Mouse (Mus musculus) kidney, embryonic 16.5 days (tissue): ENCODE data around the gene Acot6. TPM values are rescaled to one million over a fixed set of nuclear protein-coding genes. Genes with fewer than 3 reads are reported as not detected.

Experiments
- ATAC-seq: fragments of 200-750 bp; cut with Nextera tagmentation; 2 replicates; pipeline ENCODE4 v1.8.0; 2017; ENCODE audit warnings: moderate TSS enrichment; ENCODE audit not compliant: low FRiP score, low TSS enrichment
- H3K27ac ChIP-seq: fragments of 300-500 bp; sonication (generic); 2 replicates; pipeline ENCODE4 v1.5.1; 2014; ENCODE audit warnings: low read length
- H3K27me3 ChIP-seq: fragments of 300-500 bp; sonication (generic); 2 replicates; pipeline ENCODE4 v1.6.1; 2014; ENCODE audit warnings: low read length, control low read depth, mixed read lengths; ENCODE audit not compliant: insufficient read depth
- H3K36me3 ChIP-seq: fragments of 300-500 bp; sonication (generic); 2 replicates; pipeline ENCODE4 v1.6.1; 2014; ENCODE audit warnings: low read length, control low read depth, mixed read lengths; ENCODE audit not compliant: insufficient read depth
- H3K4me1 ChIP-seq: fragments of 300-500 bp; sonication (generic); 2 replicates; pipeline ENCODE4 v1.6.1; 2014; ENCODE audit warnings: low read length, control low read depth, mixed read lengths; ENCODE audit not compliant: insufficient read depth
- H3K4me2 ChIP-seq: fragments of 300-500 bp; sonication (generic); replicated peaks from 2 replicates; pipeline ENCODE4 v1.6.1; 2014; ENCODE audit warnings: low read depth, low read length
- H3K4me3 ChIP-seq: fragments of 300-500 bp; sonication (generic); 2 replicates; pipeline ENCODE4 v1.5.1; 2014; ENCODE audit warnings: mild to moderate bottlenecking, low read length
- H3K9ac ChIP-seq: fragments of 300-500 bp; sonication (generic); replicated peaks from 2 replicates; pipeline ENCODE4 v1.6.1; 2014; ENCODE audit warnings: low read length
- H3K9me3 ChIP-seq: fragments of 300-500 bp; sonication (generic); 2 replicates; pipeline ENCODE4 v1.6.1; 2016; ENCODE audit warnings: low read length, control low read depth
- WGBS: fragments of 180-500 bp; shearing (Covaris S2); extraction: QIAGEN DNeasy Blood & Tissue Kit; methylation state at CpG from one replicate; pipeline ENCODE4 v1.1.7; 2014; 5-methylcytosine and 5-hydroxymethylcytosine counted together
- polyA plus RNA-seq: library from polyadenylated mRNA; unstranded; fragments of >200 nt; fragmentation: Nextera tagmentation; extraction: Ambion mirVana; gene quantifications from 2 replicates; pipeline ENCODE4 v1.2.1, GENCODE M21; 2015

Acot6 gene
- polyA plus RNA-seq, 1 experiment from 2014 or later: 1.9 TPM

GRCm38 (mm10) chr12:84147954-84148621 lies 47.6 kb downstream of the Acot6 start, which contains the start of gene Pnma1:
Gene Pnma1 (minus strand): TSS chr12:84148489.
- H3K9me3 ChIP-seq: no peaks in the 10 kb centered on the region
- H3K4me2 ChIP-seq: peak within 1 kb of the TSS; percentile 92
- peak; percentile 84 for ATAC-seq
- H3K36me3 ChIP-seq: peaks cover 8% of the 10 kb centered on the region
- H3K4me3 ChIP-seq: peak within 1 kb of the TSS; percentile 62
- H3K4me1 ChIP-seq: no peaks in the 10 kb centered on the region
- H3K9ac ChIP-seq: peak within 1 kb of the TSS; percentile 69
- H3K27me3 ChIP-seq: no peaks in the 10 kb centered on the region
- H3K27ac ChIP-seq: no peak within 1 kb of the TSS
- under 1% methylated on average over 50 of the region's 50 CpGs for WGBS

GRCm38 (mm10) chr12:84148622-84149012 lies 48.2 kb downstream of the Acot6 start:
- no peak for ATAC-seq
- Histone ChIP-seq H3K36me3 (peaks cover 13% of the 10 kb centered on the region), H3K4me1 (no peaks in the 10 kb centered on the region), H3K9me3 (no peaks in the 10 kb centered on the region), H3K4me2 (peak overlapping the region; percentile 92), H3K9ac (peak overlapping the region; percentile 69), H3K27me3 (no peaks in the 10 kb centered on the region), H3K27ac (no peak overlapping the region), H3K4me3 (peak overlapping the region; percentile 62)
- 16% methylated on average over 10 of the region's 10 CpGs for WGBS

GRCm38 (mm10) chr12:84149971-84150370 lies 49.5 kb downstream of the Acot6 start:
- H3K4me2 ChIP-seq: no peak overlapping the region
- H3K27ac ChIP-seq: no peak overlapping the region
- H3K9me3 ChIP-seq: no peaks in the 10 kb centered on the region
- peaks cover 18% of the 10 kb centered on the region for H3K36me3 ChIP-seq
- H3K27me3 ChIP-seq: no peaks in the 10 kb centered on the region
- H3K4me3 ChIP-seq: no peak overlapping the region
- no peak for ATAC-seq
- H3K4me1 ChIP-seq: no peaks in the 10 kb centered on the region
- WGBS: 94% methylated on average over 15 of the region's 15 CpGs
- H3K9ac ChIP-seq: no peak overlapping the region

GRCm38 (mm10) chr12:84150976-84151375 lies 50.5 kb downstream of the Acot6 start:
- ATAC-seq: no peak
- WGBS: 48% methylated on average over 6 of the region's 6 CpGs
- H3K36me3 ChIP-seq: peaks cover 24% of the 10 kb centered on the region
- H3K27ac ChIP-seq: no peak overlapping the region
- H3K27me3 ChIP-seq: no peaks in the 10 kb centered on the region
- H3K4me3 ChIP-seq: no peak overlapping the region
- no peak overlapping the region for H3K9ac ChIP-seq
- H3K4me1 ChIP-seq: no peaks in the 10 kb centered on the region
- no peaks in the 10 kb centered on the region for H3K9me3 ChIP-seq
- no peak overlapping the region for H3K4me2 ChIP-seq

- H3K27ac ChIP-seq: no peak overlapping the region
- no peak overlapping the region for H3K4me2 ChIP-seq
- no peaks in the 10 kb centered on the region for H3K9me3 ChIP-seq
- H3K36me3 ChIP-seq: peaks cover 32% of the 10 kb centered on the region
- WGBS: 83% methylated on average over 10 of the region's 10 CpGs
- ATAC-seq: no peak
- H3K4me1 ChIP-seq: no peaks in the 10 kb centered on the region
- H3K9ac ChIP-seq: no peak overlapping the region
- H3K27me3 ChIP-seq: no peaks in the 10 kb centered on the region
- no peak overlapping the region for H3K4me3 ChIP-seq
These were observed 51.5 kb downstream of the Acot6 start for GRCm38 (mm10) chr12:84151911-84152310.

- Histone ChIP-seq H3K9me3 (no peaks in the 10 kb centered on the region), H3K4me3 (no peak overlapping the region)
These were observed 52.1 kb downstream of the Acot6 start for GRCm38 (mm10) chr12:84152352-84153190.

GRCm38 (mm10) chr12:84153414-84153813 lies 53.0 kb downstream of the Acot6 start:
- Histone ChIP-seq H3K4me1 (no peaks in the 10 kb centered on the region), H3K27me3 (no peaks in the 10 kb centered on the region), H3K4me2 (no peak overlapping the region), H3K27ac (no peak overlapping the region), H3K4me3 (no peak overlapping the region), H3K9ac (no peak overlapping the region), H3K9me3 (no peaks in the 10 kb centered on the region), H3K36me3 (peaks cover 34% of the 10 kb centered on the region)
- 79% methylated on average over 6 of the region's 6 CpGs for WGBS
- no peak for ATAC-seq

More at GRCm38 (mm10) chr12:84152352-84153190, 52.1 kb downstream of the Acot6 start:
- WGBS: 48% methylated on average over 32 of the region's 32 CpGs
- Histone ChIP-seq H3K36me3 (peaks cover 32% of the 10 kb centered on the region), H3K9ac (no peak overlapping the region), H3K4me1 (no peaks in the 10 kb centered on the region), H3K27me3 (no peaks in the 10 kb centered on the region), H3K4me2 (no peak overlapping the region), H3K27ac (no peak overlapping the region)
- ATAC-seq: no peak

GRCm38 (mm10) chr12:84154786-84155522 lies 54.5 kb downstream of the Acot6 start:
- WGBS: 45% methylated on average over 11 of the region's 11 CpGs
- ATAC-seq: no peak

GRCm38 (mm10) chr12:84155523-84155871 lies 55.0 kb downstream of the Acot6 start:
- peaks cover 55% of the 10 kb centered on the region for H3K36me3 ChIP-seq
- no peaks in the 10 kb centered on the region for H3K4me1 ChIP-seq
- H3K27ac ChIP-seq: no peak overlapping the region
- H3K9ac ChIP-seq: no peak overlapping the region
- no peaks in the 10 kb centered on the region for H3K27me3 ChIP-seq
- WGBS: 82% methylated on average over 2 of the region's 2 CpGs
- ATAC-seq: no peak
- no peak overlapping the region for H3K4me2 ChIP-seq
- H3K9me3 ChIP-seq: no peaks in the 10 kb centered on the region
- H3K4me3 ChIP-seq: no peak overlapping the region

More at GRCm38 (mm10) chr12:84154786-84155522, 54.5 kb downstream of the Acot6 start:
- Histone ChIP-seq H3K4me1 (no peaks in the 10 kb centered on the region), H3K4me2 (no peak overlapping the region), H3K27me3 (no peaks in the 10 kb centered on the region), H3K9me3 (no peaks in the 10 kb centered on the region), H3K27ac (no peak overlapping the region), H3K9ac (no peak overlapping the region), H3K36me3 (peaks cover 50% of the 10 kb centered on the region), H3K4me3 (no peak overlapping the region)
